Mouse (Mus musculus): ENCODE data around the gene M6pr.

Gene M6pr

DNA sequence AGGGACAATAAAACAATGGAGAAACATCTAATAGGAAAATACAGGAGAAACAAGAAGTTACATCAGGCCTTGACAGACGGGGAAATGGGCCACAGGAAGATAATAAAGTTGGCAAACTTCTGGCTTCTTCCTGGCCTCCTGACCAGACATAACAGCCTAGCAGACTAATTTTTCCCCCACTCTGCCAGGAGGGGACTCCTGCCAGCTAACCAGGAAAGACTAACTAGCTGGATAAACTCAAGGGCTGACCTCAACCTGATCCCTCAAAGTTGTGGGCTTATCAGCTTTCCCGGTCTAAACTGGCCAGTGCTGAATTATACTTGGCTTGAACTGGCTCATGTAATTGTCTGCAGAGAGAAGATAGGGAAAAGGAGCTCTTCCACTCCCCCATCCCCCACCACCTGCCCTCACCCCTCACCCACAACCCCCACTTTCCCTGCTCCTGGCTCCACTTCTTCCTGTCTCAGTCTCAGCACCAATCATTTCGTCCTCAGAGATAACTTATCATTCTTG lies 8.8 kb upstream of the M6pr start:
- DNase-seq: no peak

- DNase-seq: no peak
Measured at GRCm38 (mm10) chr6:122302121-122302520, 6.4 kb upstream of the M6pr start.

DNA sequence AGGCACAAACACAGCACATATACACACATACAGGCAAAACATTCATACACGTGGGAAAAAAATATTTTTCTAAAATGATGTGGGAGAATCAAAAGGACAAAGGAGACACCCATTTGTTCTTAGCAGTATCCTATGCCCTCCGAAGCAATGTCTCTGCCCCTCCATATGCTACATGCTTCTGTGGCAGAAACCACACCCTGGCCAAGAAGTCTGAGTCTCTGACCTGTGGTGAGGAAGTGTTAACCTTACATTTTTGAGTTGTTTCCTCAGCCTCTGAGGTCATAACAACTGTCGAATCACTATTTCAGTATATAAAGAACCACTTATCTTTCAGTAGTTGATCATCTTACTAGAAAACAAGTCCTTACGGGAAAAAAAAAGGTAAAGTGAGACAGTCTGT lies 5.9 kb upstream of the M6pr start:
- no peak for DNase-seq

GRCm38 (mm10) chr6:122303526-122303925 lies 5.0 kb upstream of the M6pr start:
- DNase-seq: no peak

DNA sequence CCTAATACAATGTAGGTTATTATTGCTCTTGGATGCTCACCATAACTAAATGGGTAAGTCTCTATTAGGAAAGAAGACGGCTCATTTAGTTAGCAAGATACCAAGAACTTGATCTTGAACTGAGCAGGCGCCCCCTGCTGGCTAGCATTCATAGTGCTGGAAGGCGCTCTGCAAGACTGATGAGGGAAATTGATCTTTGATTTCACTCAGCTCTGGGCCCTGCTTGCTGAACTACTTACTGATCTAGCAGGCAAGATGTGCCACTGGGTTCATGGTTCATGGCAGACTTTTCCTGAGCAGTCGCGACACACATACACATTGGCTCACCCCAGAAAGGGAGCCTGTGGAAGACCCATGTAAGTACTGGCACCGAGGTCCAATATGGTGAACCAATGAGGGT lies 4.2 kb upstream of the M6pr start:
- DNase-seq: peak; percentile 68

- no peak for DNase-seq
Measured at GRCm38 (mm10) chr6:122304790-122305555, 3.5 kb upstream of the M6pr start.

GRCm38 (mm10) chr6:122306707-122307106 lies 1.8 kb upstream of the M6pr start:
- DNase-seq: no peak

DNA sequence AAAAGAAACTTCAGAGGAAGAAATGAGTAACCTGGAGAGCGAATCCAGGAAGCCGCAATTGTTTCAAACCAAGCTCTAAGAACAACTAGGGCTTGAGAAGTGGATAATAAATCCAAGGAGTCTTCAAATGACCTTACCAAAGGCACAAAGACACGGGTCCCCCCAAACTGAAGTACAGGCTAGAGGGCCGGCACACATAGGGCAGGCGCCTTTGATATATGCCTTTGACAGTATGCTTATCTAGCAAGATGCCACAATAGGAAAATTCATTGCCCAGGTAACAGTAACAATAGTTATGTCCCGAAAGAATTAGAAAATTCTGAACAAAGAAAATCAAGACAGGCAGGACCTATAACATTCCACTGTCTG lies 400 bp upstream of the M6pr start:
- no peak for DNase-seq

DNA sequence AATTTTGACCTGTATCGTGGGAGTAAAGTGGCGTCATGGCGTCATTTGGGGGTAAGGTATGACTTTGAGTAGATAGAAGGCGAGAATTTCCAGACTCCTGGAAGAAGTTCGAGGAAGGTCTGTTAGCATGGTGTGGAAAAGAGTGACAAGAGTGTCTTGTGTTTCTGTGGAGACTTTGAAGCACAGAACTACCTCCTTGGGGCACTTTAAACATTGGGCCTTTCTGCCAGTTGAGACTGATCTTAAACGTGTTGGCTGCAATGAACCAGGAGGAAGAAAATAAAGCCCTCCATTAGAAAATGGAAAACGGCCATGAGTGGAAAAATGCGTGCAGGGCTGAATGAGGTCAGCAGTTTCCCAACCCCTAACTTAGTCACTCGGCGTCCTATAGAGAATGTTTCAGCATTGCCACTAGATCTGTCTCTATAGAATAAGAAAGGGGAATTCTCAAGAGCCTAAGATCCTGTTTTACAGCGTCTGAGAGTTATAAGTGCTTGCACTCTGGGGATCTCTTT lies 983 bp downstream of the M6pr start:
- no peak for DNase-seq

DNA sequence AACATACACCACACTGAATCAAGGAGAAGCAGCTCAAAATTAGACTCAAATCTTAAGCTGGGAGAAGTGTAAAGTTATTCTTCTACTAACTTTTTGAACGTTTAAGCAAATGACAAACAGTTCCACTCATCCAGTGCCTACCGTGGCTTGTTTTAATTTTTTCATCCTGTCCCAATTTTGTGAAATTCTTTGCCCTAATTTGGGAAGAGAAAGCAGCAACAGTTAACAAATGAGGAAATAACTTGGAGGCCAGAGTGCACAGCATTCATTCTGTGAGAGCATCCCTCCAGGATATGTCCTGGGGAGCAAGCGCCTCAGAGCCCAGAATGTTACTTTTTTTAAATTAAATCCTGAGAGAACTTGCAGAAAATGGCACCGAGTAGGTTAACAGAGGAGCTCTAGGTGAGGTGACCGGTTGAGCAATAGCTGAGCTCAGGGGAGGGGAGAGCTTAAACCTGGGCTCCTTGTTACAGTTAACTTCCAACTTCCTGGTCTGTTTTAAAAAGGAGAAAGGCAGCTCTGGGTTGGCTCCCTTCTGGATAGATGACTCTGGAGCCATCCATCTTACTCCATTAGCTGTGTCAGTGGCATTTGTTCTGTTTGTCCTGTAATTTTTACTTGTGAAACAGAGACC lies 1.8 kb downstream of the M6pr start:
- DNase-seq: no peak

DNA sequence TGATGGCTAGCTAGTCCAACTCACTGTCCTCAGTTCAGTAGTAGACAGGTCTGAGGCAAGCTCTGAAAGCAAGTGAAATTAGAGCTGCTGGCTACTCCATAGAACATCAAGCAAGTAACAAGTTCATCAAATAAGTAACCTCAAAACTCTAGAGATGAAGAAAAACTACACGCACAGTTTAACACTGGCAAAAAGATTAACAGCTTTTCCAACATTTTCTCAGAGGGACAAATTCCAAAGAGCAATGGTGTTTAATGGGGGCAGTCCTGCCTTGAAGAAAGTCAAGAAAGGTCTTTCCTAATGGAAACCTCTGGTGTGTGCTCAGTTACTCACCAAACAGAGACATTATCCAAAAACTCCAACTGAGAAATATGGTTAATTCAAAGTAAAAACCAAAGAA lies 10.2 kb downstream of the M6pr start:
- DNase-seq: no peak

GRCm38 (mm10) chr6:122325361-122325975 lies 16.9 kb downstream of the M6pr start:
- DNase-seq: no peak

- no peak for DNase-seq
Measured at GRCm38 (mm10) chr6:122333081-122333612, 24.6 kb downstream of the M6pr start.

- no peak for DNase-seq
Measured at GRCm38 (mm10) chr6:122334786-122335340, 26.3 kb downstream of the M6pr start.

DNA sequence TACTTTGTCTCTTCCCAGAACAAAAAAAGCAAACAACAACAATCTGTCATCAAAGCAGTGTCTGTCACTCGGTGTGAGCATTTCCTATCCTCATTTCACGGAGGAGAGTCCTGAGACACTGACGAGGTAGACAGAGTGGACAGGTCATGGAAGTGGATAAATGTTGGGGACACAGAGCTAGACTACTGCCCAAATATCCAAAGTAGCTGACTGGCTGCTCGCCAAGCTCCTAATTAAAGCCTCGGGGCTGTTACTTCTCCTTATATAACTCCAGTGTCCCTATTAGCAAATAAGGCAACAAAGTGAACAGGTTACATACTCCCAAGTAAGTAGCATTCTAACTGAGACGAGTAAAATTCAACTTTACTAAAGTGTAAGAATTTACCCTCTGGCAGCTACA lies 29.0 kb downstream of the M6pr start:
- no peak for DNase-seq

DNA sequence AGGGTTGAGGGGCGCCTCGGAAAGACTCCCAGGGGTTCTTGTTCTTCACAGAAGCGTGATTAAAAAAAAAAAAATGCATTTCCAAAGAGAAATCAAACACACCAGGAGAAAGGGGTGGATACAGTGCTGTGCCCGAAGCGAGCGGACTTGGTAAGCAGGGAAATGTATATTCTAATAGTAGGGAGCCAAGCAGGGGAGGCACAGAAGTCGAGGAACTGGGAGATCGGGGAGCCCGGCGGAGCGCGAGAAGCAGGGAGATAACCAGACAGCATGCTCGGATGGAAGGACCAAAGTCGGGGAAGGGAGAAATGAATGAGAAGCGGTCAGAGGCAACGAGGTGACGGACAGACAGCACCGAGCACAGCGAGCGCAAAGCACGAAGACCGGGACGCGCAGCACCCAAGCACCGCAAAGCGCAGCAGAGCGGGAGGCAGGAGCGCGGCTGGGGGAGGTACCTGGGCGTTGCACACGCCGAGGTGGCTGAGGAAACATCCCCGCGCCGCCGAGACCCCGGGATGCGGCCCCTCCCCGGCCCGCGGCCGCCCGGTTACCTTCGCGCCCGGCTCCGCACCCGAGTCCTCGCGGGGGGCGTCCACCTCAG lies 30.6 kb downstream of the M6pr start:
- DNase-seq: peak; percentile 61

- peak; percentile 86 for DNase-seq
Measured at GRCm38 (mm10) chr6:122339648-122340341, 31.3 kb downstream of the M6pr start.

GRCm38 (mm10) chr6:122340349-122341000 lies 32.0 kb downstream of the M6pr start, which contains the start of gene Phc1:
Gene Phc1, minus strand, starts transcription at chr6:122340561.
- no peak for DNase-seq

DNA sequence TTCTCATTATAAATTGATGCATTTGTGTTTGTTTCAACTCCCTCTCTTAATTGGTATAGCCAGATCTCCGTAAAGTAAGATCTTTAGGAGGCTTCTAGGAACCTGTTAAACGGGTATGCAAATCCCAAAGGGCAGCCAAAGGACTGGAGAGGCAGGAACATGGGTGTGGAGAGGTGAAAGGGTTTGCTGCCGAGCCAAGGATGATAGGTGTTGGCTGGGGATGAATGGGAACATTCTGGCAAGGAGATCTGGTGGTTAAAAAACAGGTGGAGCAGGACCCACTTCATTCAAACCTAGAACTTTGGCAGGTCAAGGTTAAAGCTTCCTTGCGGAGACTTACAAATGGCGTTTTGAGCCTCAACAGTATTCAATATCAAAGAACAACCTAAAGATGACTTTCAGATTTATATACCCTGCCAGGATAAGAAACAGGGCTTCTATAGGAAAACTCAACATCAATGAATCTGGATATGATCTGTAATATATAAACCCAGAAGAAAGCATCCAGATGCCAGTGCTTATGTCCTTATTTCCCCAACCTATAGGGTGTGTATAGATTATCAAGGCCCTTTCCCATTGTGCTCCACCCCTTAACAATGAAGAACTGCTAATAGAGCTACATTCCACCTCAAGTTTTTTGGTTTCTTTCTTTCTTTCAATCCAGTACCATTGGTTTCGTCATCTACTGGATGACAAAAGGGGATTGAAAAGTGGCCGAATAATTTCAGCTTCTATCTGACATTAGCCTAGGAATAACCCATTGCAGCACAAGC lies 32.7 kb downstream of the M6pr start:
- DNase-seq: no peak

DNA sequence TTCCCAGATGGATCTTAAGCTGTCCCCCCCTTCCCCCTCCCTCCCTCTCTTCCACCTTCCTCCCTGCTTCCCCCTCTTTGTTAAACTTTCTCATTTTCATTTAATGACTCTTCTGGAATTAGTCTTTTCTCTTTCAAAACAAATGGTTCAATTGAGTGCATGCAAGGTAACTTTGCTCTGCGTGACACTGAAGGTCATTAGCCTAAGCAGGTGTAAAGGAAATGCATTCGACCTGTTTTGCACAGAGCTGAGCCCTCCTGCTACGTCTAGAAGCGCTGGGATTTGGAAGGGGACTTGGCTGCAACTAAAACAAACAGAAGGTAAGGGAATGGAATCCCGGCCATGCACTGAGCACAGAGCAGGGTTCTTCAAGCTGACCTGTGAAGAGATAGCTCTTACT lies 33.6 kb downstream of the M6pr start:
- no peak for DNase-seq

GRCm38 (mm10) chr6:122343719-122344118 lies 35.2 kb downstream of the M6pr start:
- DNase-seq: no peak

All from layer of hippocampus, adult 9-11 months (tissue).